Mouse (Mus musculus): ENCODE measurements around the gene Mgat4c.
"Not testable (repeated sequence)": the region's sequence is repeated elsewhere in the genome, so short reads cannot be mapped to it uniquely, and the experiment has no call there.

The Mgat4c gene

DNA sequence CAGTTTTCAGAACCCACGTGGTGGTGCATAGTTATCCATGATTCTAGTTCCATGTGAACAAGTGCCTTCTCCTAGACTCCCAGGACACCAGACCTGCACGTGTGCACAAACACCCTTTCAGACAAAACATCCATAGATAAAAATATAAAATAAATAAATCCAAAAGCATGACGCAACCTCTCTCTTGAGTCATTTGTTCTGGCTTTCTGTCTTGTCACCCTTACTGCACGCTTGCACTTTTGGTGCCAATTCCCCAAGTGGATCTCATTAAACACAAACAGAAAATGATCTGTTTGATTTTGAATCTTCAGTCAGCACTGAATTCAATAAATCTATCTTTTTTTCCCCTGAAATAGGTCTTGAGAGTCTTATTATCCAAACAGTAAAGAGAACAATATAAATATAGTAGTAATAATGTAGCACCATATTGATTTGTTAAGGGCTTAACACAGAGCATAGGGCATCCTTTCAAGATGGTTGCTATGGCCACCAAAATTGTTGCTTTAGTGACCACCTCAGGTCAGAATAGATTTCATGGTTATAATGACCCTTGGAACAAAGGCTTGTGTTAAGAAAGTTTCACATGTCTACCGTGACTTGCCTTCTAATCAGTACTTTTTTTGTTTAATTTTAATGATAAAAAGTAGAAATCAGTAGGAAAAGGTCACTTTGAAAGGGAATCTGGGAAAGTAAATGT, 684.5 kb downstream of the Mgat4c start:
- Histone ChIP-seq H3K27me3 (ENCODE audit: insufficient read depth, low read length) (no peaks in the 10 kb centered on the region), H3K36me3 (ENCODE audit: insufficient read depth, low read length) (0 out of 2 replicates have a peak, but pooled peaks cover 6% of the 10 kb centered on the region), H3K4me3 (replicated peaks; ENCODE audit: low read length) (no peak overlapping the region), H3K9me3 (ENCODE audit: low read length) (peaks cover 13% of the 10 kb centered on the region), H3K4me1 (replicated peaks; ENCODE audit: low read depth, low read length) (peaks cover 4% of the 10 kb centered on the region; the same call in 1 of the 2 replicates)
- no peak for TF ChIP-seq POU5F1 (IDR thresholded peaks at IDR 0.05; ENCODE audit: borderline replicate concordance, low read length)
- no peak for TF ChIP-seq NANOG (IDR thresholded peaks at IDR 0.05; ENCODE audit: borderline replicate concordance, low read length)
- no peak for TF ChIP-seq CTCF (conservative IDR thresholded peaks at IDR 0.05; ENCODE audit: low read length)

DNA sequence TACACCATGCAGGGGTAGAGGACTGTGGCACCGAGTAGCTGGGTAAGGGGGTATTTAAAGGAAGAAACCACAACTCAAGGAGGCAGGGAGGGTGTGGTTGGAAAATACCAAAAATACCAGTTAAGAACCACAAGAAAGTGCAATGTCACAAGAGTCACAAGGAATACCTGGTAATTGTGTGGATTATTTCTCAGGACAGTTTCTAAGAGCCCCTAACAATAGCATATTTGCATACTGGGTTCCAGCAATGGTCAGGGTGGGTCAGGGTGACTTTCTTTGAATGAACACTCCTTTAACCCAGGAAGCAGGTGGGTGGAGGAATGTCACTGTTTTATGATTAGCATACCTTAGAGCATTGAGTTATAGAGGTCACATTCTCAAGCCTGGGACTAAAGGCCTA, 689.3 kb downstream of the Mgat4c start:
- Histone ChIP-seq H3K27me3 (ENCODE audit: insufficient read depth, low read length) (no peaks in the 10 kb centered on the region), H3K4me1 (replicated peaks; ENCODE audit: low read depth, low read length) (peaks cover 28% of the 10 kb centered on the region), H3K9me3 (ENCODE audit: low read length) (peaks cover 13% of the 10 kb centered on the region), H3K36me3 (ENCODE audit: insufficient read depth, low read length) (0 out of 2 replicates have a peak, but pooled peaks cover 6% of the 10 kb centered on the region), H3K4me3 (replicated peaks; ENCODE audit: low read length) (no peak overlapping the region)
- no peak for TF ChIP-seq POU5F1 (IDR thresholded peaks at IDR 0.05; ENCODE audit: borderline replicate concordance, low read length)
- peak; percentile 33; the same call in 1 of the 2 replicates for TF ChIP-seq NANOG (IDR thresholded peaks at IDR 0.05; ENCODE audit: borderline replicate concordance, low read length)
- no peak for TF ChIP-seq CTCF (conservative IDR thresholded peaks at IDR 0.05; ENCODE audit: low read length)

DNA sequence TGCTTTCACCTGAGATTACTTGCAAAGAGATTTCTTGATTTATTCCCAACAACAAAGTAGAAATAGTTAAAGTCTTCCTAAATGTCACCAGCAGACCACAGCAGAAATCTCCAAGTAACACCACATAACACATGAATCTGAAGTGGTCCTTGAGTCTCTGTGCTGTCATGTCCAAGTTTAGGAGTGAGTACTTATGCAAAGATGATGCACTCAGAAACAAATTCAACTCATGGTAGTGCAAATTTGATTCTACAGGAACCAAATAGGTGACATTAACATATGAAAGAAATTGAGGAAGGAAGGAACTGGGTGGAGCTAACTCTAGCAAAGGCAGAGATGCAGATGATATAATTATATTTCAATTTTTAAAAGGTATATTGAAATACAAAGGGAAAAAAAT, 690.8 kb downstream of the Mgat4c start:
- H3K9me3 ChIP-seq (ENCODE audit: low read length), result peaks cover 13% of the 10 kb centered on the region
- H3K36me3 ChIP-seq (ENCODE audit: insufficient read depth, low read length), result 0 out of 2 replicates have a peak, but pooled peaks cover 6% of the 10 kb centered on the region
- peaks cover 28% of the 10 kb centered on the region for H3K4me1 ChIP-seq (replicated peaks; ENCODE audit: low read depth, low read length)
- no peaks in the 10 kb centered on the region for H3K27me3 ChIP-seq (ENCODE audit: insufficient read depth, low read length)
- no peak overlapping the region for H3K4me3 ChIP-seq (replicated peaks; ENCODE audit: low read length)
- TF ChIP-seq POU5F1 (IDR thresholded peaks at IDR 0.05; ENCODE audit: borderline replicate concordance, low read length) (no peak), NANOG (IDR thresholded peaks at IDR 0.05; ENCODE audit: borderline replicate concordance, low read length) (peak; percentile 40; the same call in 1 of the 2 replicates)

DNA sequence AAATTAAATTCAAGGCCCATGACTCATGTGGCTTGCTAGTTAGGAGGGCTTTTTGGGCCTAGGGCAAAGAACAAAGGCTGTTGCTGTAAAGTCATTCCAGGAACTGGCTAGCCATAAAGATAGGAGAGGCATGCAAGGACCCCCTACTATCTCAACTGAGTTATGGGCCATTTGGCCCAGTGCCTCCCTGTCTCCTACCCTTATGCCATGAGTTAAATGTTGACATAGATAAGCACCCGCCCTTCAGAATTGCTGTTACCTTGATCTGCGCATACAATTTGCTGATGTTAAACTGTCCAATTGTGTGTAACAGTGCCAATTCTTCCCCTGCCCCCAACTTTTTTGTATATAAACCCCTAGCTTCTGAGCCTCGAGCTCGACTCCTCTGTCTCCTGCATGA, 692.8 kb downstream of the Mgat4c start:
- Histone ChIP-seq H3K9me3 (ENCODE audit: low read length) (peaks cover 13% of the 10 kb centered on the region), H3K4me3 (replicated peaks; ENCODE audit: low read length) (no peak overlapping the region), H3K27me3 (ENCODE audit: insufficient read depth, low read length) (no peaks in the 10 kb centered on the region), H3K36me3 (ENCODE audit: insufficient read depth, low read length) (0 out of 2 replicates have a peak, but pooled peaks cover 6% of the 10 kb centered on the region), H3K4me1 (replicated peaks; ENCODE audit: low read depth, low read length) (peaks cover 28% of the 10 kb centered on the region)
- TF ChIP-seq POU5F1 (IDR thresholded peaks at IDR 0.05; ENCODE audit: borderline replicate concordance, low read length), result no peak
- no peak for TF ChIP-seq NANOG (IDR thresholded peaks at IDR 0.05; ENCODE audit: borderline replicate concordance, low read length)
- no peak for TF ChIP-seq CTCF (conservative IDR thresholded peaks at IDR 0.05; ENCODE audit: low read length)

DNA sequence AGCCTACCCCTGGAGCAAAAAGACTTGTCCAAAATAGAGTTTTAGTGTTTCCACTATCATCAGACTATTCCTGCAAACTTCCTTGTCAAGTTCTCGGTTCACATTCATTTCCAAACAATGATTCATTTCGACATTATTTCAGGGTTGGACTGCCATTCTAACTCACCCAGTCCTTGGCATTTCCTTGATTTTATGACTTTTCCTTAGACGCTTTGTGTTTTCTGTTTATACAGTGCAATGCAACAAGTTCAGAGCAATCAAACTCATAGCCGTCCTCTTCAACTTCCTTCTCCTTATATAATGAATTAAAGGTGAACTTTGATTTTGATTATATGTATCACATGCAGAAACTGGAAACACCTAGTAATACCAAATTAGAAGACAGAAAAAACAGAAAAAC, 696.1 kb downstream of the Mgat4c start:
- Histone ChIP-seq H3K9me3 (ENCODE audit: low read length) (no peaks in the 10 kb centered on the region), H3K4me1 (replicated peaks; ENCODE audit: low read depth, low read length) (0 out of 2 replicates have a peak, but pooled peaks cover 10% of the 10 kb centered on the region), H3K27me3 (ENCODE audit: insufficient read depth, low read length) (no peaks in the 10 kb centered on the region), H3K4me3 (replicated peaks; ENCODE audit: low read length) (no peak overlapping the region), H3K36me3 (ENCODE audit: insufficient read depth, low read length) (no peaks in the 10 kb centered on the region)
- TF ChIP-seq POU5F1 (IDR thresholded peaks at IDR 0.05; ENCODE audit: borderline replicate concordance, low read length), result no peak
- TF ChIP-seq CTCF (conservative IDR thresholded peaks at IDR 0.05; ENCODE audit: low read length), result no peak
- TF ChIP-seq NANOG (IDR thresholded peaks at IDR 0.05; ENCODE audit: borderline replicate concordance, low read length), result no peak

DNA sequence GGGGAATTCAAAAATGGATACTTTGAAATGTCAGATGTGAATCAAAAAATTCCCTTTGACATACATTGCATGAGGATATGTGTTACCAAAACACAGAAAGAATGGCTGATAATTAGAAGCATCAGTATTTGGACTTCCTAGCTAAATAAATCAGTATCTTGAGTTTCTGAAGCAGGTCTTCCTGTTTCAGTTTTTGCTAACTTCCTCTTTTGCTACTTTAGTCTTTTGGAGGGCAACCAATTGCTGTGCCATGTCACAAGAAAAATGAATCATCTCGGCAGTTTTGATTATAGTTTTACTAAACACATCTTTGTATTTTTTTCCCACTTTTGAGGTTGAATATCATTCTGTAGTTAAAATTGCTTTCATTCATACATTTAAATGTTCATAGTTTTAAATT, 707.9 kb downstream of the Mgat4c start:
- Histone ChIP-seq H3K9me3 (ENCODE audit: low read length) (no peaks in the 10 kb centered on the region), H3K4me3 (replicated peaks; ENCODE audit: low read length) (no peak overlapping the region), H3K4me1 (replicated peaks; ENCODE audit: low read depth, low read length) (no peaks in the 10 kb centered on the region), H3K27me3 (ENCODE audit: insufficient read depth, low read length) (no peaks in the 10 kb centered on the region), H3K36me3 (ENCODE audit: insufficient read depth, low read length) (no peaks in the 10 kb centered on the region)
- no peak for TF ChIP-seq NANOG (IDR thresholded peaks at IDR 0.05; ENCODE audit: borderline replicate concordance, low read length)
- TF ChIP-seq CTCF (conservative IDR thresholded peaks at IDR 0.05; ENCODE audit: low read length), result no peak
- TF ChIP-seq POU5F1 (IDR thresholded peaks at IDR 0.05; ENCODE audit: borderline replicate concordance, low read length), result no peak

DNA sequence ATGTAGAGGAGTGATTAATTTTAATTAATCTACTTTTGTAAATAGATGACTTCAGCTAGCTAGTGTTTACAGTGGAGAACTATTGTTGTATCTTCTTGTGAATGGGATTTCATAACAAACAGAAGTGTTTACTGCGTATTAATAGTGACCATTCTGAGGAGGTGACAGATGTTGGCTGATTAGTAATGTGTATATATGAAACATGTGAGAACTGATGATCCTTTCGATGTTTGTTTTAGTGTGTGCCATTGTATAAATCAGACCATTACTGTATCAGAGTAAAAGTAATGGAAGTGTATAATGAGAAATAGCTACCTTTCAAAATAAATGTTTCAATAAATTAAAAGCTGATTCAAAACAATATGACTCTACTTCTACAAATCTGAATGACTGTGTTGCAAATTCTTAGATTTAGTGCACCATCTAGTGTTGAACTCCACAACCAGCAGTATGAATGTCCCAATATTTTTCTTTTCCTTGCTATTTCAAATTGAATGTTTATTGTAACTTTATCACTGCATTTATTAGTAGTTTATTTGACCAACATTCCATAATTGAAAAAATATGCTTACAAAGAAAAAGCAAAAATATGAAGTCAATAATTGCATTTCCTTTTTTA, 736.5 kb downstream of the Mgat4c start:
- H3K4me1 ChIP-seq (replicated peaks; ENCODE audit: low read depth, low read length), result no peaks in the 10 kb centered on the region
- H3K36me3 ChIP-seq (ENCODE audit: insufficient read depth, low read length), result no peaks in the 10 kb centered on the region
- no peak overlapping the region for H3K4me3 ChIP-seq (replicated peaks; ENCODE audit: low read length)
- 0 out of 2 replicates have a peak, but pooled peaks have one; percentile 23 for TF ChIP-seq CTCF (conservative IDR thresholded peaks at IDR 0.05; ENCODE audit: low read length)
- TF ChIP-seq POU5F1 (IDR thresholded peaks at IDR 0.05; ENCODE audit: borderline replicate concordance, low read length), result no peak
- TF ChIP-seq NANOG (IDR thresholded peaks at IDR 0.05; ENCODE audit: borderline replicate concordance, low read length), result no peak
- H3K9me3 ChIP-seq (ENCODE audit: low read length), result no peaks in the 10 kb centered on the region
- no peaks in the 10 kb centered on the region for H3K27me3 ChIP-seq (ENCODE audit: insufficient read depth, low read length)

DNA sequence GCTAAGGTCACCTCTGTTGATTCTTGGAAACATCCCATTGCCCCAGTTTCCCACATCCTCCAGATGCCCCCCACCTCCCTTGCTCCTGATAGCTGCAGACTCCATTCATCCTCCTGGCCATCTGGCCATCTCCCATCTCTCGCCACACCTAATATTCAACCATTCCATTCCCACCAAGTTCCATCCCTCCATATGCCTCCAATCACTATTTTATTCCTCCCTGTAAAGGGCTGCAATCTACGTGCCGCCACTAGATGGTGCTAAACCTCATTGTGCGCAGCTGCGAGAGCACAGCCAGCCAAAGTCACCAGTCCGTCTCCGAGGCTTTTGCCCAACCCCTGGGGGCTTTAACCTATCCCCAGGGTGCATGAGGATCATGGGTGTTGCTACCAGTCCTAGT, 753.8 kb downstream of the Mgat4c start:
- TF ChIP-seq CTCF (conservative IDR thresholded peaks at IDR 0.05; ENCODE audit: low read length), result peak; percentile 34; the same call in 1 of the 2 replicates
- H3K9me3 ChIP-seq (ENCODE audit: low read length), result not testable (repeated sequence)

More for the DNA sequence above, 753.8 kb downstream of the Mgat4c start:
- not testable (repeated sequence) for H3K4me3 ChIP-seq (replicated peaks; ENCODE audit: low read length); H3K4me1 ChIP-seq (replicated peaks; ENCODE audit: low read depth, low read length); H3K27me3 ChIP-seq (ENCODE audit: insufficient read depth, low read length); H3K36me3 ChIP-seq (ENCODE audit: insufficient read depth, low read length)
